Mouse (Mus musculus) spleen, adult 2 months (tissue): Measurements from ENCODE around the gene Ndufs8. TPM values are rescaled to one million over a fixed set of nuclear protein-coding genes. Genes with fewer than 3 reads are reported as not detected.

Experiments
- DNase-seq, 2 experiments: peaks; one replicate each; pipeline versions ENCODE4 v3.0.0 to v3.0.0-alpha.2; 2012 to 2021; ENCODE audit warnings: low spot score in 2 of 2, low read depth in 1 of 2
- H3K27ac ChIP-seq: fragments of 200-500 bp; 2 replicates; pipeline ENCODE4 v1.5.1; 2012; ENCODE audit warnings: low read length, inconsistent platforms; ENCODE audit not compliant: insufficient read depth
- H3K27me3 ChIP-seq: fragments of 200-500 bp; 2 replicates; pipeline ENCODE4 v1.6.1; 2012; ENCODE audit warnings: mild to moderate bottlenecking, moderate library complexity, low read length, inconsistent platforms; ENCODE audit not compliant: control insufficient read depth, insufficient read depth
- H3K36me3 ChIP-seq: fragments of 200-500 bp; 2 replicates; pipeline ENCODE4 v1.6.1; 2012; ENCODE audit warnings: mild to moderate bottlenecking, low read length, inconsistent platforms; ENCODE audit not compliant: control insufficient read depth, insufficient read depth
- H3K4me1 ChIP-seq: fragments of 200-500 bp; 2 replicates; pipeline ENCODE4 v1.6.1; 2011; ENCODE audit warnings: inconsistent platforms; ENCODE audit not compliant: control insufficient read depth, insufficient read depth, insufficient read length
- H3K4me3 ChIP-seq: fragments of 200-500 bp; 2 replicates; pipeline ENCODE4 v1.5.1; 2011; ENCODE audit warnings: mild to moderate bottlenecking, inconsistent platforms; ENCODE audit not compliant: insufficient read depth, insufficient read length; ENCODE audit errors: extremely low read depth
- CTCF ChIP-seq: fragments of 200-500 bp; IDR thresholded peaks from 2 replicates; pipeline ENCODE4 v1.5.1; 2011; ENCODE audit warnings: mild to moderate bottlenecking, inconsistent platforms; ENCODE audit not compliant: insufficient read depth, insufficient read length, insufficient replicate concordance; ENCODE audit errors: extremely low read depth
- POLR2A ChIP-seq: fragments of 200-500 bp; IDR thresholded peaks from 2 replicates; pipeline ENCODE4 v1.6.1; 2011; ENCODE audit warnings: low read depth, low read length, inconsistent platforms
- WGBS: fragments of 180-500 bp; shearing (Covaris S2); methylation state at CpG from one replicate; pipeline ENCODE4 v1.1.7; 2018; 5-methylcytosine and 5-hydroxymethylcytosine counted together
- polyA plus RNA-seq: library from polyadenylated mRNA; depleted of rRNA; stranded (reverse); fragments of >200 nt; gene quantifications from 2 replicates; pipeline ENCODE4 v1.2.3, GENCODE M21; 2012

Gene Ndufs8
- polyA plus RNA-seq, 1 experiment, result 120 TPM

- Histone ChIP-seq H3K27me3 (no peaks in the 10 kb centered on the region), H3K27ac (no peak overlapping the region), H3K36me3 (peaks cover 8% of the 10 kb centered on the region), H3K4me1 (no peaks in the 10 kb centered on the region), H3K4me3 (no peak overlapping the region)
- DNase-seq, result no peak
- 89% methylated on average over 6 of the region's 6 CpGs for WGBS
- TF ChIP-seq POLR2A (no peak), CTCF (no peak)
These were observed 28.1 kb downstream of the Ndufs8 start for GRCm38 (mm10) chr19:3884325-3884990.

GRCm38 (mm10) chr19:3882214-3882613, 30.4 kb downstream of the Ndufs8 start:
- TF ChIP-seq CTCF (no peak), POLR2A (no peak)
- Histone ChIP-seq H3K27me3 (no peaks in the 10 kb centered on the region), H3K4me1 (no peaks in the 10 kb centered on the region), H3K4me3 (no peak overlapping the region), H3K36me3 (peaks cover 6% of the 10 kb centered on the region), H3K27ac (no peak overlapping the region)
- no peak for DNase-seq
- 59% methylated on average over 4 of the region's 4 CpGs for WGBS

GRCm38 (mm10) chr19:3880054-3880848, 32.3 kb downstream of the Ndufs8 start:
- no peak for DNase-seq
- Histone ChIP-seq H3K36me3 (peaks cover 4% of the 10 kb centered on the region; the same call in 1 of the 2 replicates), H3K27me3 (no peaks in the 10 kb centered on the region), H3K4me3 (no peak overlapping the region), H3K4me1 (no peaks in the 10 kb centered on the region), H3K27ac (no peak overlapping the region)
- no peak for TF ChIP-seq POLR2A
- no peak for TF ChIP-seq CTCF
- 83% methylated on average over 6 of the region's 6 CpGs for WGBS

GRCm38 (mm10) chr19:3875045-3875444, 37.5 kb downstream of the Ndufs8 start:
- H3K27ac ChIP-seq, result no peak overlapping the region
- H3K36me3 ChIP-seq, result peaks cover 3% of the 10 kb centered on the region; the same call in 1 of the 2 replicates
- no peak overlapping the region for H3K4me3 ChIP-seq
- no peak for TF ChIP-seq CTCF
- TF ChIP-seq POLR2A, result no peak
- no peaks in the 10 kb centered on the region for H3K4me1 ChIP-seq
- 91% methylated on average over 7 of the region's 7 CpGs for WGBS
- DNase-seq, result no peak
- H3K27me3 ChIP-seq, result no peaks in the 10 kb centered on the region

- TF ChIP-seq CTCF (no peak), POLR2A (no peak)
- no peaks in the 10 kb centered on the region for H3K4me1 ChIP-seq
- no peak overlapping the region for H3K27ac ChIP-seq
- H3K36me3 ChIP-seq, result peaks cover 3% of the 10 kb centered on the region; the same call in 1 of the 2 replicates
- no peak for DNase-seq
- no peaks in the 10 kb centered on the region for H3K27me3 ChIP-seq
- WGBS, result 96% methylated on average over 4 of the region's 4 CpGs
- no peak overlapping the region for H3K4me3 ChIP-seq
These were observed 40.2 kb downstream of the Ndufs8 start for GRCm38 (mm10) chr19:3872373-3872772.

- Histone ChIP-seq H3K27ac (no peak overlapping the region), H3K36me3 (peaks cover 3% of the 10 kb centered on the region; the same call in 1 of the 2 replicates), H3K4me3 (no peak overlapping the region), H3K27me3 (no peaks in the 10 kb centered on the region), H3K4me1 (no peaks in the 10 kb centered on the region)
- no peak for TF ChIP-seq CTCF
- no peak for TF ChIP-seq POLR2A
- no peak for DNase-seq
These were observed 41.1 kb downstream of the Ndufs8 start for GRCm38 (mm10) chr19:3871468-3871867.

- H3K27ac ChIP-seq, result no peak overlapping the region
- peaks cover 8% of the 10 kb centered on the region for H3K36me3 ChIP-seq
- 86% methylated on average over 1 of the region's 1 CpGs for WGBS
- no peaks in the 10 kb centered on the region for H3K4me1 ChIP-seq
- DNase-seq, result no peak
- no peak overlapping the region for H3K4me3 ChIP-seq
- TF ChIP-seq POLR2A, result no peak
- TF ChIP-seq CTCF, result no peak
- no peaks in the 10 kb centered on the region for H3K27me3 ChIP-seq
These were observed 44.3 kb downstream of the Ndufs8 start for GRCm38 (mm10) chr19:3868290-3868689.
